Mouse (Mus musculus): ENCODE results near the gene Tspo2. TPM values are rescaled to one million over a fixed set of nuclear protein-coding genes. Genes with fewer than 3 reads are reported as not detected.
"Not testable (repeated sequence)": the region's sequence is repeated elsewhere in the genome, so short reads cannot be mapped to it uniquely, and the experiment has no call there.

Gene Tspo2
- polyA plus RNA-seq, 1 experiment from 2014 or later: 4.5 TPM

- 84% methylated on average over 8 of the region's 8 CpGs for WGBS
- no peak overlapping the region for H3K4me3 ChIP-seq (ENCODE audit: low read length)
Observed at GRCm38 (mm10) chr17:48475444-48475843, 24.1 kb upstream of the Tspo2 start.

GRCm38 (mm10) chr17:48474282-48474681 is 23.0 kb upstream of the Tspo2 start:
- not testable (repeated sequence) for ATAC-seq; H3K4me2 ChIP-seq (ENCODE audit: low read depth, low read length); H3K36me3 ChIP-seq (ENCODE audit: control insufficient read depth, insufficient read depth, low read length); H3K27ac ChIP-seq (ENCODE audit: low read length); H3K9me3 ChIP-seq (ENCODE audit: control insufficient read depth, low read length); H3K9ac ChIP-seq (ENCODE audit: low read depth, low read length); H3K4me3 ChIP-seq (ENCODE audit: low read length); H3K27me3 ChIP-seq (replicated peaks; ENCODE audit: control insufficient read depth, insufficient read depth, low read length); H3K4me1 ChIP-seq (ENCODE audit: control insufficient read depth, insufficient read depth, low read length)
- 82% methylated on average over 6 of the region's 6 CpGs for WGBS

More at GRCm38 (mm10) chr17:48475444-48475843, 24.1 kb upstream of the Tspo2 start:
- no peak overlapping the region for H3K9ac ChIP-seq (ENCODE audit: low read depth, low read length)
- H3K4me2 ChIP-seq (ENCODE audit: low read depth, low read length): no peak overlapping the region
- H3K36me3 ChIP-seq (ENCODE audit: control insufficient read depth, insufficient read depth, low read length): no peaks in the 10 kb centered on the region
- H3K9me3 ChIP-seq (ENCODE audit: control insufficient read depth, low read length): no peaks in the 10 kb centered on the region
- H3K27me3 ChIP-seq (replicated peaks; ENCODE audit: control insufficient read depth, insufficient read depth, low read length): no peaks in the 10 kb centered on the region
- ATAC-seq: no peak
- no peaks in the 10 kb centered on the region for H3K4me1 ChIP-seq (ENCODE audit: control insufficient read depth, insufficient read depth, low read length)
- no peak overlapping the region for H3K27ac ChIP-seq (ENCODE audit: low read length)

- H3K9me3 ChIP-seq (ENCODE audit: control insufficient read depth, low read length): no peaks in the 10 kb centered on the region
- H3K36me3 ChIP-seq (ENCODE audit: control insufficient read depth, insufficient read depth, low read length): 0 out of 2 replicates have a peak, but pooled peaks cover 4% of the 10 kb centered on the region
- 0 out of 2 replicates have a peak overlapping the region, but pooled peaks have one; percentile 19 for H3K27ac ChIP-seq (ENCODE audit: low read length)
- WGBS: 11% methylated on average over 22 of the region's 22 CpGs
- H3K4me3 ChIP-seq (ENCODE audit: low read length): peak overlapping the region; percentile 6; the same call in 1 of the 2 replicates
- H3K9ac ChIP-seq (ENCODE audit: low read depth, low read length): no peak overlapping the region
- ATAC-seq: peak; percentile 80
- H3K27me3 ChIP-seq (replicated peaks; ENCODE audit: control insufficient read depth, insufficient read depth, low read length): no peaks in the 10 kb centered on the region
- peak overlapping the region; percentile 37 for H3K4me2 ChIP-seq (ENCODE audit: low read depth, low read length)
- peaks cover 3% of the 10 kb centered on the region; the same call in 1 of the 2 replicates for H3K4me1 ChIP-seq (ENCODE audit: control insufficient read depth, insufficient read depth, low read length)
Observed at GRCm38 (mm10) chr17:48467395-48468231, 16.3 kb upstream of the Tspo2 start.

GRCm38 (mm10) chr17:48466769-48467394 is 15.6 kb upstream of the Tspo2 start:
- peak; percentile 79 for ATAC-seq
- 0 out of 2 replicates have a peak, but pooled peaks cover 8% of the 10 kb centered on the region for H3K36me3 ChIP-seq (ENCODE audit: control insufficient read depth, insufficient read depth, low read length)
- no peaks in the 10 kb centered on the region for H3K27me3 ChIP-seq (replicated peaks; ENCODE audit: control insufficient read depth, insufficient read depth, low read length)
- H3K27ac ChIP-seq (ENCODE audit: low read length): 0 out of 2 replicates have a peak overlapping the region, but pooled peaks have one; percentile 19
- H3K9ac ChIP-seq (ENCODE audit: low read depth, low read length): no peak overlapping the region
- 34% methylated on average over 22 of the region's 22 CpGs for WGBS
- peak overlapping the region; percentile 6; the same call in 1 of the 2 replicates for H3K4me3 ChIP-seq (ENCODE audit: low read length)
- peaks cover 3% of the 10 kb centered on the region; the same call in 1 of the 2 replicates for H3K4me1 ChIP-seq (ENCODE audit: control insufficient read depth, insufficient read depth, low read length)
- peak overlapping the region; percentile 37 for H3K4me2 ChIP-seq (ENCODE audit: low read depth, low read length)
- no peaks in the 10 kb centered on the region for H3K9me3 ChIP-seq (ENCODE audit: control insufficient read depth, low read length)

GRCm38 (mm10) chr17:48463391-48463790 is 12.1 kb upstream of the Tspo2 start:
- Histone ChIP-seq H3K27ac (ENCODE audit: low read length) (no peak overlapping the region), H3K9ac (ENCODE audit: low read depth, low read length) (no peak overlapping the region), H3K4me3 (ENCODE audit: low read length) (no peak overlapping the region), H3K9me3 (ENCODE audit: control insufficient read depth, low read length) (no peaks in the 10 kb centered on the region), H3K4me1 (ENCODE audit: control insufficient read depth, insufficient read depth, low read length) (peaks cover 10% of the 10 kb centered on the region; the same call in 1 of the 2 replicates), H3K27me3 (replicated peaks; ENCODE audit: control insufficient read depth, insufficient read depth, low read length) (no peaks in the 10 kb centered on the region), H3K4me2 (ENCODE audit: low read depth, low read length) (no peak overlapping the region), H3K36me3 (ENCODE audit: control insufficient read depth, insufficient read depth, low read length) (0 out of 2 replicates have a peak, but pooled peaks cover 8% of the 10 kb centered on the region)
- no peak for ATAC-seq
- 91% methylated on average over 4 of the region's 4 CpGs for WGBS

- WGBS: 95% methylated on average over 13 of the region's 13 CpGs
- H3K9ac ChIP-seq (ENCODE audit: low read depth, low read length): no peak overlapping the region
- no peak for ATAC-seq
- peaks cover 7% of the 10 kb centered on the region; the same call in 1 of the 2 replicates for H3K4me1 ChIP-seq (ENCODE audit: control insufficient read depth, insufficient read depth, low read length)
- H3K36me3 ChIP-seq (ENCODE audit: control insufficient read depth, insufficient read depth, low read length): 0 out of 2 replicates have a peak, but pooled peaks cover 4% of the 10 kb centered on the region
- H3K4me3 ChIP-seq (ENCODE audit: low read length): no peak overlapping the region
- H3K9me3 ChIP-seq (ENCODE audit: control insufficient read depth, low read length): no peaks in the 10 kb centered on the region
- no peak overlapping the region for H3K27ac ChIP-seq (ENCODE audit: low read length)
- no peaks in the 10 kb centered on the region for H3K27me3 ChIP-seq (replicated peaks; ENCODE audit: control insufficient read depth, insufficient read depth, low read length)
- H3K4me2 ChIP-seq (ENCODE audit: low read depth, low read length): no peak overlapping the region
Observed at GRCm38 (mm10) chr17:48462096-48462495, 10.8 kb upstream of the Tspo2 start.

- Histone ChIP-seq H3K4me1 (ENCODE audit: control insufficient read depth, insufficient read depth, low read length) (peaks cover 7% of the 10 kb centered on the region), H3K9me3 (ENCODE audit: control insufficient read depth, low read length) (no peaks in the 10 kb centered on the region), H3K27me3 (replicated peaks; ENCODE audit: control insufficient read depth, insufficient read depth, low read length) (no peaks in the 10 kb centered on the region), H3K27ac (ENCODE audit: low read length) (peak overlapping the region; percentile 85), H3K9ac (ENCODE audit: low read depth, low read length) (peak overlapping the region; percentile 39; the same call in 1 of the 2 replicates), H3K36me3 (ENCODE audit: control insufficient read depth, insufficient read depth, low read length) (0 out of 2 replicates have a peak, but pooled peaks cover 4% of the 10 kb centered on the region), H3K4me2 (ENCODE audit: low read depth, low read length) (peak overlapping the region; percentile 44), H3K4me3 (ENCODE audit: low read length) (peak overlapping the region; percentile 54)
- WGBS: 44% methylated on average over 13 of the region's 13 CpGs
- peak; percentile 79 for ATAC-seq
Observed at GRCm38 (mm10) chr17:48457971-48458653, 6.8 kb upstream of the Tspo2 start.

GRCm38 (mm10) chr17:48455955-48456354 is 4.6 kb upstream of the Tspo2 start:
- Histone ChIP-seq H3K4me3 (ENCODE audit: low read length) (peak overlapping the region; percentile 54), H3K36me3 (ENCODE audit: control insufficient read depth, insufficient read depth, low read length) (no peaks in the 10 kb centered on the region), H3K9me3 (ENCODE audit: control insufficient read depth, low read length) (no peaks in the 10 kb centered on the region), H3K4me2 (ENCODE audit: low read depth, low read length) (peak overlapping the region; percentile 44), H3K27ac (ENCODE audit: low read length) (peak overlapping the region; percentile 94), H3K27me3 (replicated peaks; ENCODE audit: control insufficient read depth, insufficient read depth, low read length) (no peaks in the 10 kb centered on the region), H3K9ac (ENCODE audit: low read depth, low read length) (peak overlapping the region; percentile 68), H3K4me1 (ENCODE audit: control insufficient read depth, insufficient read depth, low read length) (peaks cover 20% of the 10 kb centered on the region)
- WGBS: 75% methylated on average over 2 of the region's 2 CpGs
- peak; percentile 84 for ATAC-seq

- peak; percentile 66 for ATAC-seq
- WGBS: 42% methylated on average over 11 of the region's 11 CpGs
- Histone ChIP-seq H3K4me1 (ENCODE audit: control insufficient read depth, insufficient read depth, low read length) (peaks cover 19% of the 10 kb centered on the region), H3K9me3 (ENCODE audit: control insufficient read depth, low read length) (no peaks in the 10 kb centered on the region), H3K27ac (ENCODE audit: low read length) (peak within 1 kb of the TSS; percentile 94), H3K27me3 (replicated peaks; ENCODE audit: control insufficient read depth, insufficient read depth, low read length) (no peaks in the 10 kb centered on the region), H3K4me2 (ENCODE audit: low read depth, low read length) (peak within 1 kb of the TSS; percentile 44), H3K36me3 (ENCODE audit: control insufficient read depth, insufficient read depth, low read length) (no peaks in the 10 kb centered on the region), H3K9ac (ENCODE audit: low read depth, low read length) (peak within 1 kb of the TSS; percentile 68), H3K4me3 (ENCODE audit: low read length) (peak within 1 kb of the TSS; percentile 54)
Observed at GRCm38 (mm10) chr17:48454688-48455087, 3.4 kb upstream of the Tspo2 start, which contains the start of gene Unc5cl. Unc5cl (plus strand) TSS chr17:48454901.
